Mouse (Mus musculus): ENCODE data around the gene Trmt44. TPM values are rescaled to one million over a fixed set of nuclear protein-coding genes. Genes with fewer than 3 reads are reported as not detected.

Gene Trmt44
- polyA plus RNA-seq, 1 experiment, result 7.3 TPM

- TF ChIP-seq POLR2A (IDR thresholded peaks at IDR 0.05; ENCODE audit: borderline replicate concordance, extremely low read depth, insufficient read depth, insufficient read length, poor library complexity, severe bottlenecking), result no peak
- TF ChIP-seq CTCF (IDR thresholded peaks at IDR 0.05; ENCODE audit: borderline replicate concordance, extremely low read depth, insufficient read depth, insufficient read length), result no peak
- DNase-seq (ENCODE audit: low read depth), result no peak
These were observed 37.4 kb downstream of the Trmt44 start for GRCm38 (mm10) chr5:35537474-35537873.

GRCm38 (mm10) chr5:35536271-35536670 lies 38.6 kb downstream of the Trmt44 start:
- TF ChIP-seq CTCF (IDR thresholded peaks at IDR 0.05; ENCODE audit: borderline replicate concordance, extremely low read depth, insufficient read depth, insufficient read length), result peak; percentile 24; the same call in 1 of the 2 replicates
- TF ChIP-seq POLR2A (IDR thresholded peaks at IDR 0.05; ENCODE audit: borderline replicate concordance, extremely low read depth, insufficient read depth, insufficient read length, poor library complexity, severe bottlenecking), result no peak
- DNase-seq (ENCODE audit: low read depth), result no peak

- TF ChIP-seq CTCF (IDR thresholded peaks at IDR 0.05; ENCODE audit: borderline replicate concordance, extremely low read depth, insufficient read depth, insufficient read length) (no peak), POLR2A (IDR thresholded peaks at IDR 0.05; ENCODE audit: borderline replicate concordance, extremely low read depth, insufficient read depth, insufficient read length, poor library complexity, severe bottlenecking) (no peak)
- DNase-seq (ENCODE audit: low read depth), result peak; percentile 10
These were observed 43.3 kb downstream of the Trmt44 start for GRCm38 (mm10) chr5:35531586-35531985.

GRCm38 (mm10) chr5:35530442-35530841 lies 44.4 kb downstream of the Trmt44 start:
- peak; percentile 69 for DNase-seq (ENCODE audit: low read depth)
- TF ChIP-seq CTCF (IDR thresholded peaks at IDR 0.05; ENCODE audit: borderline replicate concordance, extremely low read depth, insufficient read depth, insufficient read length) (peak; percentile 77), POLR2A (IDR thresholded peaks at IDR 0.05; ENCODE audit: borderline replicate concordance, extremely low read depth, insufficient read depth, insufficient read length, poor library complexity, severe bottlenecking) (no peak)

GRCm38 (mm10) chr5:35525469-35526123 lies 49.3 kb downstream of the Trmt44 start, which contains the start of gene Cpz:
TSS of gene Cpz (minus strand) at chr5:35525698.
- no peak for TF ChIP-seq POLR2A (IDR thresholded peaks at IDR 0.05; ENCODE audit: borderline replicate concordance, extremely low read depth, insufficient read depth, insufficient read length, poor library complexity, severe bottlenecking)
- peak; percentile 17; the same call in 1 of the 2 replicates for TF ChIP-seq CTCF (IDR thresholded peaks at IDR 0.05; ENCODE audit: borderline replicate concordance, extremely low read depth, insufficient read depth, insufficient read length)
- peak; percentile 86 for DNase-seq (ENCODE audit: low read depth)

- DNase-seq (ENCODE audit: low read depth), result no peak
- no peak for TF ChIP-seq CTCF (IDR thresholded peaks at IDR 0.05; ENCODE audit: borderline replicate concordance, extremely low read depth, insufficient read depth, insufficient read length)
- no peak for TF ChIP-seq POLR2A (IDR thresholded peaks at IDR 0.05; ENCODE audit: borderline replicate concordance, extremely low read depth, insufficient read depth, insufficient read length, poor library complexity, severe bottlenecking)
These were observed 50.5 kb downstream of the Trmt44 start for GRCm38 (mm10) chr5:35524381-35524780.

- DNase-seq (ENCODE audit: low read depth), result peak; percentile 79
- TF ChIP-seq POLR2A (IDR thresholded peaks at IDR 0.05; ENCODE audit: borderline replicate concordance, extremely low read depth, insufficient read depth, insufficient read length, poor library complexity, severe bottlenecking) (no peak), CTCF (IDR thresholded peaks at IDR 0.05; ENCODE audit: borderline replicate concordance, extremely low read depth, insufficient read depth, insufficient read length) (peak; percentile 81)
These were observed 51.1 kb downstream of the Trmt44 start for GRCm38 (mm10) chr5:35523735-35524134.

- no peak for TF ChIP-seq POLR2A (IDR thresholded peaks at IDR 0.05; ENCODE audit: borderline replicate concordance, extremely low read depth, insufficient read depth, insufficient read length, poor library complexity, severe bottlenecking)
- TF ChIP-seq CTCF (IDR thresholded peaks at IDR 0.05; ENCODE audit: borderline replicate concordance, extremely low read depth, insufficient read depth, insufficient read length), result no peak
- no peak for DNase-seq (ENCODE audit: low read depth)
These were observed 58.1 kb downstream of the Trmt44 start for GRCm38 (mm10) chr5:35516781-35517180.

- peak; percentile 91 for TF ChIP-seq CTCF (IDR thresholded peaks at IDR 0.05; ENCODE audit: borderline replicate concordance, extremely low read depth, insufficient read depth, insufficient read length)
- TF ChIP-seq POLR2A (IDR thresholded peaks at IDR 0.05; ENCODE audit: borderline replicate concordance, extremely low read depth, insufficient read depth, insufficient read length, poor library complexity, severe bottlenecking), result no peak
These were observed 64.3 kb downstream of the Trmt44 start for GRCm38 (mm10) chr5:35510589-35510988.

More at GRCm38 (mm10) chr5:35510589-35510988, 64.3 kb downstream of the Trmt44 start:
- DNase-seq (ENCODE audit: low read depth), result peak; percentile 78

Other genes starting within 250 kb of the Trmt44 start
- gene Hmx1, start 186.0 kb downstream of the Trmt44 start, polyA plus RNA-seq (2012; rRNA removed), result 0.45 and 1.0 TPM in 2 replicates
- gene Cpz, start 49.4 kb downstream of the Trmt44 start, polyA plus RNA-seq (2012; rRNA removed), result 2.3 and 4.4 TPM in 2 replicates
- 28.4 and 29.7 TPM in 2 replicates for gene Acox3, start 8.0 kb upstream of the Trmt44 start, polyA plus RNA-seq (2012; rRNA removed)
- 8.1 and 14.8 TPM in 2 replicates for gene Htra3, start 104.7 kb upstream of the Trmt44 start, polyA plus RNA-seq (2012; rRNA removed)
- 1.2 and 1.8 TPM in 2 replicates for gene Sh3tc1, start 164.9 kb upstream of the Trmt44 start, polyA plus RNA-seq (2012; rRNA removed)
- gene Ablim2, start 182.8 kb upstream of the Trmt44 start, polyA plus RNA-seq (2012; rRNA removed), result 10.7 and 19.6 TPM in 2 replicates

Measured in brain, embryonic 14.5 days (tissue).